ENCODE assay signal across 28 mouse cellular contexts in the genomic region with DNA sequence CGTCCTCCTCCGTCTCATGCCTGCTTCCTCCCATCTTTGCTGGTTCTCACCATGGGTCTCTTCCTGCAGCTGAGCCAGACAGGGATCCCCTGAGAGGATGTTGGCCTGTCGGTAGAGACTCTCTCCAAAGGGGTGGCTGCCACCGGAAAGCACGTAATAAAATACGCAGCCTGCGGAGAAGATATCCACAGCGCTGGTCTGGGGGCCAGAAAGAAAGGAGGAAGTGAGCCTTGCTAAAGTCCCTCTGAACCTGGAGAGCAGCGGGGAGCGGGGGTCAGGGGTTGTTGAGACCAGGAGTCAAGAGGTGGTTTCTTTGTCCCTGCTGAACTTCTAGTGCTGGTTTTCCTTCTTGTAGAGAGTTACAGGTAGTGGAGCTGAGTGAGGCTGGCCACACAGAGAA. TPM values are rescaled to one million over a fixed set of nuclear protein-coding genes. Genes with fewer than 3 reads are reported as not detected.
"Had no signal": no experiment of that assay in that cellular context is flagged by ENCODE, and none has a peak within 500 bp of the region (broad histone marks: within the 10 kb centered on the region; RNA-seq: fewer than 3 reads in every experiment).

No protein-coding gene starts in this region.

- H3K27me3 ChIP-seq: heart, embryonic 12.5 days; hindbrain, embryonic 13.5 days; hindbrain, embryonic 15.5 days; kidney, embryonic 15.5 days; limb, embryonic 12.5 days had no signal

- ATAC-seq: hindbrain, postnatal 0 days had no signal

- H3K9me3 ChIP-seq: heart, embryonic 10.5 days; heart, embryonic 12.5 days; hindbrain, embryonic 13.5 days; hindbrain, embryonic 15.5 days; kidney, embryonic 15.5 days; limb, embryonic 10.5 days; limb, embryonic 12.5 days had no signal

- H3K4me1 ChIP-seq: heart, embryonic 10.5 days; heart, embryonic 12.5 days; hindbrain, embryonic 13.5 days; hindbrain, embryonic 15.5 days; kidney, embryonic 15.5 days; limb, embryonic 10.5 days; limb, embryonic 12.5 days had no signal

- H3K9ac ChIP-seq: heart, embryonic 12.5 days; hindbrain, embryonic 13.5 days; hindbrain, embryonic 15.5 days; kidney, embryonic 15.5 days; limb, embryonic 12.5 days had no signal

- H3K4me2 ChIP-seq: heart, embryonic 12.5 days; hindbrain, embryonic 13.5 days; hindbrain, embryonic 15.5 days; kidney, embryonic 15.5 days; limb, embryonic 12.5 days; liver, embryonic 11.5 days had no signal

- H3K27ac ChIP-seq: heart, embryonic 10.5 days; hindbrain, embryonic 13.5 days; hindbrain, embryonic 15.5 days; hindbrain, postnatal 0 days; kidney, embryonic 15.5 days; kidney, postnatal 0 days; limb, embryonic 10.5 days; limb, embryonic 12.5 days had no signal

- DNase-seq: gastrocnemius, postnatal 14 days; gastrocnemius, postnatal 36 days; heart, adult 18-20 months; heart, postnatal 10 days; heart, postnatal 4 days; kidney, adult 11 months; kidney, adult 2 months; kidney, adult 9 months; kidney, postnatal 14 days; kidney, postnatal 36 days; layer of hippocampus, adult 9-11 months; layer of hippocampus, postnatal 36 days; liver had no signal

- H3K4me3 ChIP-seq: heart, embryonic 10.5 days; heart, embryonic 12.5 days; hindbrain, embryonic 13.5 days; hindbrain, embryonic 15.5 days; kidney, embryonic 15.5 days; limb, embryonic 10.5 days; limb, embryonic 12.5 days had no signal

RNA-seq across cellular contexts. Expression of gene Ern2, which starts 14.4 kb away (rescaled TPM):
- total RNA-seq: gastrocnemius, adult 8-10 months; gastrocnemius, postnatal 14 days; gastrocnemius, postnatal 36 days; heart, adult 18-20 months; heart, adult 8-10 months; heart, postnatal 10 days; heart, postnatal 25 days; heart, postnatal 4 days had no signal
- polyA plus RNA-seq: heart, embryonic 10.5 days; heart, embryonic 12.5 days; heart, embryonic 14.5 days; kidney, embryonic 15.5 days; limb, embryonic 10.5 days; limb, embryonic 14.5 days; liver, embryonic 11.5 days had no signal

RNA-seq across cellular contexts. Expression of gene Chp2, which starts 47.7 kb away (rescaled TPM):
- polyA plus RNA-seq: limb, embryonic 10.5 days; limb, embryonic 12.5 days; liver, embryonic 11.5 days had no signal
